Mouse (Mus musculus) hindbrain, embryonic 11.5 days (tissue): Measurements from ENCODE around the gene Bcl2l2. TPM values are rescaled to one million over a fixed set of nuclear protein-coding genes. Genes with fewer than 3 reads are reported as not detected.
A peak's percentile ranks its signal among the peaks of the same experiment; 100 is the strongest.

Experiments
- ATAC-seq: fragments of 200-750 bp; cut with Nextera tagmentation; 2 replicates; pipeline ENCODE4 v1.8.0; 2017; ENCODE audit warnings: mild to moderate bottlenecking, moderate TSS enrichment, moderate library complexity; ENCODE audit not compliant: low FRiP score
- DNase-seq: peaks from one replicate; pipeline ENCODE4 v3.0.0-alpha.2; 2015; ENCODE audit warnings: low spot score
- H3K27ac ChIP-seq: fragments of 300-500 bp; sonication (generic); 2 replicates; pipeline ENCODE4 v1.5.1; 2014; ENCODE audit warnings: mild to moderate bottlenecking, low read depth, low read length
- H3K27me3 ChIP-seq: fragments of 300-500 bp; sonication (generic); 2 replicates; pipeline ENCODE4 v1.6.1; 2014; ENCODE audit warnings: mild to moderate bottlenecking, low read length, moderate library complexity, mixed read lengths; ENCODE audit not compliant: control insufficient read depth, insufficient read depth
- H3K36me3 ChIP-seq: fragments of 300-500 bp; sonication (generic); 2 replicates; pipeline ENCODE4 v1.6.1; 2014; ENCODE audit warnings: mild to moderate bottlenecking, low read length, moderate library complexity, mixed read lengths; ENCODE audit not compliant: control insufficient read depth, insufficient read depth
- H3K4me1 ChIP-seq: fragments of 300-500 bp; sonication (generic); replicated peaks from 2 replicates; pipeline ENCODE4 v1.6.1; 2014; ENCODE audit warnings: low read length, mixed read lengths; ENCODE audit not compliant: control insufficient read depth, insufficient read depth
- H3K4me2 ChIP-seq: fragments of 300-500 bp; sonication (generic); replicated peaks from 2 replicates; pipeline ENCODE4 v1.6.1; 2014; ENCODE audit warnings: mild to moderate bottlenecking, low read depth, low read length
- H3K4me3 ChIP-seq: fragments of 300-500 bp; sonication (generic); 2 replicates; pipeline ENCODE4 v1.5.1; 2014; ENCODE audit warnings: low read depth, low read length
- H3K9ac ChIP-seq: fragments of 300-500 bp; sonication (generic); 2 replicates; pipeline ENCODE4 v1.6.1; 2014; ENCODE audit warnings: low read depth, low read length
- H3K9me3 ChIP-seq: fragments of 300-500 bp; sonication (generic); 2 replicates; pipeline ENCODE4 v1.6.1; 2016; ENCODE audit warnings: low read length; ENCODE audit not compliant: control insufficient read depth
- WGBS: fragments of 180-500 bp; shearing (Covaris S2); extraction: QIAGEN DNeasy Blood & Tissue Kit; methylation state at CpG from one replicate; pipeline ENCODE4 v1.1.7; 2014; 5-methylcytosine and 5-hydroxymethylcytosine counted together
- polyA plus RNA-seq: library from polyadenylated mRNA; unstranded; fragments of >200 nt; fragmentation: Nextera tagmentation; extraction: Ambion mirVana; gene quantifications from 2 replicates; pipeline ENCODE4 v1.2.1, GENCODE M21; 2014

The Bcl2l2 gene
- polyA plus RNA-seq, 1 experiment from 2014 or later, result 4.3 TPM

DNA sequence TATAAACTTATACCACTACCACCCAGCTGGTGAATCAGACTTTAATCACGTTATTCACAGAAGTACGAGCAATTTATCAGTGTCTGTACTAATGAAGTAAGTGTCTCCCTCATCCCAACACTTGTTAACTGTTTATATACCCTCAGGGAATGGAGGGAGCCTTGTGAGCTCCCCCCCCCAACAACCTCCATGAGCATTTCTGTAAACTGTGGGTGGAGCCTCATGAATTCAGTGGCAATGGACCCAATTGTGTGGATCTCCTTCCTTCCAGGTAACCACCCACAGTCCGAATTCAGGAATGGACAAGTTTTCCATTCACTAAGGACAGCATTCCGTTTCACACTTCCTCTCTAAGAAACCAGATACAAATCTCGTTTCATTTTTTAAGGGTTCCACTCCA lies 17.6 kb upstream of the Bcl2l2 start:
- no peaks in the 10 kb centered on the region for H3K27me3 ChIP-seq
- H3K4me1 ChIP-seq, result no peaks in the 10 kb centered on the region
- H3K9ac ChIP-seq, result no peak overlapping the region
- 86% methylated on average over 5 of the region's 5 CpGs for WGBS
- H3K9me3 ChIP-seq, result no peaks in the 10 kb centered on the region
- no peak overlapping the region for H3K27ac ChIP-seq
- no peak overlapping the region for H3K4me3 ChIP-seq
- DNase-seq, result no peak
- no peaks in the 10 kb centered on the region for H3K36me3 ChIP-seq
- H3K4me2 ChIP-seq, result no peak overlapping the region
- no peak for ATAC-seq

DNA sequence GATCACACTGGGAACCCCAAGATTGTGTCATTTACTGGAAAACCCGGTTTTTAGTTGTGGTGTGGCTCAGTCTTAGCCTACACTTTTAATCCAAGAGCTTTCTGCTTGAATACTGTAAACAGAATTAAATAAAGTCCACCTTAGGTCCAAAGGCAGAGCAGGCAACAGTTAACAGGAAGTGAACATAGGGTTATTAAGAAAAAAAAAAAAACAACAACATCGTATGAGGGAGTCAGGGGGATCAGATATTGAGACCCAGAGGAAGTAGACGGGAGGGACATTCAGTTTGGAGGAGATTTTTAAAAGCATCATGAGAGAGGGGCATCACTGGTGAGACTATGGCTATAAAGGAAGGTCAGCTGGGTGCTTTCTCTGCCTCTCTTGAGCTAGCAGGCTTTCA lies 16.9 kb upstream of the Bcl2l2 start:
- DNase-seq (no peak), ATAC-seq (no peak)
- Histone ChIP-seq H3K36me3 (no peaks in the 10 kb centered on the region), H3K4me3 (no peak overlapping the region), H3K27me3 (no peaks in the 10 kb centered on the region), H3K4me1 (no peaks in the 10 kb centered on the region), H3K9me3 (no peaks in the 10 kb centered on the region), H3K4me2 (no peak overlapping the region), H3K27ac (no peak overlapping the region), H3K9ac (no peak overlapping the region)
- 66% methylated on average over 3 of the region's 3 CpGs for WGBS

DNA sequence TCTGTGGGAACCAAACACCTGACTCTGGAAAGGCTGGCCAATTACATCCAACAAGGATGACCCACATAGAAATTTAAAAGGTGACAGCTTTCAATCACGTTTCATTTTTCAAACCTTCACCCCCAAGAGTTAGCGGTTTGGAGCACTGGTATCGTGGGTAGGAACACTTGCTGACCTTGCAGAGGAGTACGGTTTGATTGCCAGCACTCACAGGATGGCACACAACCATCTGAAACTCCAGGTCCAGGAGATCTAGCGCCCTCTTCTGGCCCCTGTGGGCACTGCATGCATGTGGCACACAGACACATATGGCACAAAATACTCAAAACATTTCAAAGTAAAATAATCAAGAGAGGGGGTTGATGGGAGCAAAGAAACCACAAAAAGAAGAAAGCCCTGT lies 16.2 kb upstream of the Bcl2l2 start:
- Histone ChIP-seq H3K27me3 (no peaks in the 10 kb centered on the region), H3K9ac (no peak overlapping the region), H3K36me3 (no peaks in the 10 kb centered on the region), H3K4me3 (no peak overlapping the region), H3K9me3 (no peaks in the 10 kb centered on the region), H3K4me2 (no peak overlapping the region), H3K4me1 (no peaks in the 10 kb centered on the region), H3K27ac (no peak overlapping the region)
- DNase-seq (peak; percentile 40), ATAC-seq (no peak)
- 55% methylated on average over 5 of the region's 5 CpGs for WGBS

DNA sequence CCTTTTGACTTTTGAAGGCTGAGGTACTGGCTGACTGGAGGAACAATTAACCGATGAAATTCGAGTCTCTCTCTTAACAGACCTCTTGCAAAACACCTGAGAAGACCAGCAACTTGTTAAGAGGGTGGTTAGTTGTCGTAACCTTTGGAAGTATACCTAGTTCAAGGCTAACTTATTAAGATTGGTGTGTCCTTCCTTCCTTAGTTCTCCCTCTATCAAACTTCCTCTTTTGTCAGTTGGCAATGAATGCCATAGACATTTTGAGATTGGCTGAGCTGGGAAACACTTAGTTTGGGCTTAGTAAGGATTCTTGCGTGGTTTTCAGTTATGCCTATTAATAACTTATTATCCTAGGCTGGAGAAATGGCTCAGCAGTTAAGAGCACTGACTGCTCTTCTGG lies 15.2 kb upstream of the Bcl2l2 start:
- H3K36me3 ChIP-seq, result no peaks in the 10 kb centered on the region
- no peak overlapping the region for H3K4me3 ChIP-seq
- H3K9me3 ChIP-seq, result no peaks in the 10 kb centered on the region
- ATAC-seq (no peak), DNase-seq (no peak)
- H3K4me2 ChIP-seq, result no peak overlapping the region
- 87% methylated on average over 4 of the region's 4 CpGs for WGBS
- no peaks in the 10 kb centered on the region for H3K4me1 ChIP-seq
- no peak overlapping the region for H3K9ac ChIP-seq
- H3K27me3 ChIP-seq, result no peaks in the 10 kb centered on the region
- no peak overlapping the region for H3K27ac ChIP-seq

DNA sequence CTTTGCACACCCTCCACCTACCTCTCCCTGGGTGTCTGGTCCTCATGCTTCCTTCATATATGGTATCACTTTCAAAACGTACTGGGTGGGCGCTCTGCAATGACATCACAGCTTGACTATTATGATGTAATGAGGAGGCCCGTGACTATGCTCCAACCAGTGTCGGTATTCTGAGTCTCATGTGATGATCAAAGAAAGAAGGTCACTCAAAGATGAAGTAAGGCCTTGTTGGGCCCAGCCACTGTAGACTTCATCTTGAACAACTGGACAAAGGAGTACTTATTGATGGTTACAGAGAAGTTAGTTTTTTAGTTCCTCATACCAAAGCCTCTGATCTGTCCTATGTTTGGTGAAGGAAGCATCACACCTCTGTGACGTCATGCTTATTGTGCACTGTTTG lies 12.3 kb upstream of the Bcl2l2 start, which contains the start of gene Homez:
TSS of gene Homez (minus strand) at position 101 of the 400 bp plus-strand sequence.
- no peaks in the 10 kb centered on the region for H3K27me3 ChIP-seq
- H3K9ac ChIP-seq, result no peak within 1 kb of the TSS
- no peak for ATAC-seq
- no peak within 1 kb of the TSS for H3K4me3 ChIP-seq
- H3K9me3 ChIP-seq, result no peaks in the 10 kb centered on the region
- H3K4me1 ChIP-seq, result no peaks in the 10 kb centered on the region; the same call in 1 of the 2 replicates
- DNase-seq, result no peak
- H3K4me2 ChIP-seq, result no peak within 1 kb of the TSS
- 89% methylated on average over 5 of the region's 5 CpGs for WGBS
- no peaks in the 10 kb centered on the region for H3K36me3 ChIP-seq
- H3K27ac ChIP-seq, result no peak within 1 kb of the TSS

DNA sequence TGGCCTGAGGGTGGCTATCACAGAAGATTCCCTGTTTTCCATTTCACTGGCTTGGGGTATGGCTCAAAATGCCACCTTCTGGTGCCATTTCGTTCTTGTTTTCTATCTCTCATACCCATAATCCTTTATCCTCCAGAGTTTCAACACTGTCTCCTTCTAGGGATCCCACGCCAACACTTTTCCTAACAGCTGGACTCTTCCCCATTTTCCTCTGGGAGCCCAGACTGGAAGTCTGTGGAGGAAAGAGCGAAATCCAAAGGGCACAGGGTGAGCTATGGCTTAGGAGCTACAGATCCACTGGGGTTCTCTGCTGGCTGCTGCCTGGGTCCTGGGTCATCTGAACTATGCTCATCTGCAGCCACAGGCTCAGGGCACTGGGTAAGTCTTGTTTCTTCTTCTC lies 9.0 kb upstream of the Bcl2l2 start:
- no peak for ATAC-seq
- Histone ChIP-seq H3K9me3 (no peaks in the 10 kb centered on the region), H3K27ac (no peak overlapping the region), H3K4me1 (no peaks in the 10 kb centered on the region; the same call in 1 of the 2 replicates), H3K4me3 (no peak overlapping the region), H3K36me3 (no peaks in the 10 kb centered on the region), H3K27me3 (no peaks in the 10 kb centered on the region), H3K9ac (no peak overlapping the region), H3K4me2 (no peak overlapping the region)
- WGBS, result 82% methylated on average over 3 of the region's 3 CpGs
- DNase-seq, result no peak

DNA sequence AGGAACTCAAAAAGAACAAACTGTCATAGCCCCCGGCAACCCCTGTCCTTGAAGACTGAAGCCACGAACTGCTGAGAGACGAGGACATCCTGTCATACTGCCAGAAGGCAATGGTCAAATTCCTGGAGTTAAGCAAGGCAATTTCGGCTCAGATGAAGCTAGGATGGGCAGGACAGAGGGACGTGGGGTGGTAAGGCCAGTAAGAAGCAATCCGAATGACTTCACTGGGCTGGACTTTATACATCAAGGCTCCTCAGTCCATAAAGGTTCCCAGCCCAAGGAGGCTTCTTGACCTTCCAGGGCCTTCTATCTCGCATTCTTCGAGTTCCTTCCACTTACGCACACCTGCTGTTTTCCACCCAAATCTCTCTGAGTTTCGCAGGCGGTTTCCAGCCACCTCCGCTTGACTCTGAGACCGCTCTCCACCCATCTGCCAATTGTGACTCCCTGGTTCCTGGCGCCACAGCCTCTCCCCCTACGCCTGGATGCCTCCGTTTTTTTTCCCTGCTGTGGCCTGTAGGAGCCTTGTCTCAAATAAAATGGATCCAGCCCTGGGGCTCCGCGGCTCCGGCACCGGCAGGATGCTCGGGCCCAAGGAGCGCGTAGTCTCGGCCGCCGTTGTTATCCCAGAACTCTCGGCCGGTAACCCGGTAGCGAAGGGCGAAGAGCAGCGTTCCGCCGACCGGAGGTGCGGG lies 7.2 kb upstream of the Bcl2l2 start:
- Histone ChIP-seq H3K9me3 (no peaks in the 10 kb centered on the region), H3K4me1 (no peaks in the 10 kb centered on the region; the same call in 1 of the 2 replicates), H3K36me3 (no peaks in the 10 kb centered on the region), H3K27ac (peak overlapping the region; percentile 74), H3K4me3 (peak overlapping the region; percentile 67), H3K27me3 (no peaks in the 10 kb centered on the region), H3K4me2 (peak overlapping the region; percentile 99), H3K9ac (peak overlapping the region; percentile 84)
- DNase-seq (no peak), ATAC-seq (peak; percentile 63)
- WGBS, result 2% methylated on average over 36 of the region's 36 CpGs

DNA sequence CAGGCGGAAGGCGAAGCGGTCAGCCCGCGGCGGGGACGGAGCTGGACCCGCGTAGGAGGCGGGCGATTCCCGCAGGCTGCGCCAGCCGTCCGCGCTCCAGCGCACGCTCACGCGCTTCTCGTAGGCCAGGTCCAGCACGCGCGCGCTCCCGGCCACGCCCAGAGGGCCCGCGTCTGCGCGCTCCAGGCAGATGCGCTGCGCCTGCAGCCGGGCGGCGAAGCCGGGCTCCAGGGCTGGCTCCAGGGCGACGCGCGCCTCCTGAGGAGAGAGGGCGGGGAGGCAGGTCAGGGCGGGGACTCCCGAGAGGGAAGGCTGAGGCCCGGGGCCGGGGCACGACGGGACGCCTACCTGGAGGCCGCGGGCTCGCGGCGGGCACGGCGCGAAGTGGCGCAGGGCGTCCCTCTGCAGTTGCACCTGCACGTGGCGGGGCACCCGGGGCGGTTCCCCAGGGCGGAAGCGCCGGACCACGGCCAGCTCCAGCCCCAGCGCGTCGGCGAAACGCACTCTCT lies 6.6 kb upstream of the Bcl2l2 start:
- Histone ChIP-seq H3K36me3 (no peaks in the 10 kb centered on the region), H3K27me3 (no peaks in the 10 kb centered on the region), H3K27ac (peak overlapping the region; percentile 74), H3K4me1 (no peaks in the 10 kb centered on the region; the same call in 1 of the 2 replicates), H3K4me2 (peak overlapping the region; percentile 99), H3K9me3 (no peaks in the 10 kb centered on the region), H3K4me3 (peak overlapping the region; percentile 67), H3K9ac (peak overlapping the region; percentile 84)
- DNase-seq (peak; percentile 96), ATAC-seq (peak; percentile 92)
- under 1% methylated on average over 67 of the region's 72 CpGs for WGBS
